Mouse (Mus musculus): Measurements from ENCODE around the gene Trio. TPM values are rescaled to one million over a fixed set of nuclear protein-coding genes. Genes with fewer than 3 reads are reported as not detected.

Gene Trio
- total and polyA plus RNA-seq, 2 experiments from 2014 or later = 19.9 to 197 TPM

- WGBS = 79% methylated on average over 8 of the region's 8 CpGs
- ATAC-seq = no peak
- H3K27ac ChIP-seq = no peak overlapping the region
Observed at GRCm38 (mm10) chr15:27968183-27968582, 57.5 kb downstream of the Trio start.

GRCm38 (mm10) chr15:27967128-27967876 is 58.3 kb downstream of the Trio start:
- peaks cover 13% of the 10 kb centered on the region for H3K4me1 ChIP-seq (ENCODE audit: insufficient read depth, low read length)
- WGBS = 67% methylated on average over 14 of the region's 14 CpGs
- H3K27me3 ChIP-seq (ENCODE audit: insufficient read depth, low read length) = no peaks in the 10 kb centered on the region
- no peak for TF ChIP-seq CTCF (IDR thresholded peaks at IDR 0.05; ENCODE audit: low read depth)
- ATAC-seq = no peak
- no peak overlapping the region for H3K9ac ChIP-seq (replicated peaks; ENCODE audit: low read length)
- H3K9me3 ChIP-seq (ENCODE audit: low read length) = no peaks in the 10 kb centered on the region
- H3K36me3 ChIP-seq (ENCODE audit: insufficient read depth, low read length) = no peaks in the 10 kb centered on the region
- H3K4me3 ChIP-seq (ENCODE audit: low read length) = no peak overlapping the region
- H3K4me2 ChIP-seq (ENCODE audit: low read depth, low read length) = no peak overlapping the region
- no peak for DNase-seq (ENCODE audit: low spot score)
- H3K27ac ChIP-seq = no peak overlapping the region

More at GRCm38 (mm10) chr15:27968183-27968582, 57.5 kb downstream of the Trio start:
- Histone ChIP-seq H3K4me2 (ENCODE audit: low read depth, low read length) (no peak overlapping the region), H3K4me1 (ENCODE audit: insufficient read depth, low read length) (peaks cover 11% of the 10 kb centered on the region), H3K27me3 (ENCODE audit: insufficient read depth, low read length) (no peaks in the 10 kb centered on the region), H3K4me3 (ENCODE audit: low read length) (no peak overlapping the region), H3K9me3 (ENCODE audit: low read length) (no peaks in the 10 kb centered on the region), H3K9ac (replicated peaks; ENCODE audit: low read length) (no peak overlapping the region), H3K36me3 (ENCODE audit: insufficient read depth, low read length) (no peaks in the 10 kb centered on the region)
- no peak for DNase-seq (ENCODE audit: low spot score)
- TF ChIP-seq CTCF (IDR thresholded peaks at IDR 0.05; ENCODE audit: low read depth) = no peak

- ATAC-seq (no peak), DNase-seq (ENCODE audit: low spot score) (no peak)
- Histone ChIP-seq H3K27me3 (ENCODE audit: insufficient read depth, low read length) (no peaks in the 10 kb centered on the region), H3K9ac (replicated peaks; ENCODE audit: low read length) (no peak overlapping the region), H3K4me2 (ENCODE audit: low read depth, low read length) (no peak overlapping the region), H3K4me3 (ENCODE audit: low read length) (no peak overlapping the region), H3K36me3 (ENCODE audit: insufficient read depth, low read length) (no peaks in the 10 kb centered on the region), H3K9me3 (ENCODE audit: low read length) (no peaks in the 10 kb centered on the region), H3K27ac (no peak overlapping the region), H3K4me1 (ENCODE audit: insufficient read depth, low read length) (peaks cover 27% of the 10 kb centered on the region)
- WGBS = 73% methylated on average over 6 of the region's 6 CpGs
- no peak for TF ChIP-seq CTCF (IDR thresholded peaks at IDR 0.05; ENCODE audit: low read depth)
Observed at GRCm38 (mm10) chr15:27964877-27965276, 60.8 kb downstream of the Trio start.

GRCm38 (mm10) chr15:27963506-27963905 is 62.1 kb downstream of the Trio start:
- Histone ChIP-seq H3K27me3 (ENCODE audit: insufficient read depth, low read length) (no peaks in the 10 kb centered on the region), H3K9me3 (ENCODE audit: low read length) (no peaks in the 10 kb centered on the region), H3K36me3 (ENCODE audit: insufficient read depth, low read length) (no peaks in the 10 kb centered on the region), H3K4me2 (ENCODE audit: low read depth, low read length) (no peak overlapping the region), H3K4me3 (ENCODE audit: low read length) (no peak overlapping the region), H3K4me1 (ENCODE audit: insufficient read depth, low read length) (peaks cover 30% of the 10 kb centered on the region), H3K9ac (replicated peaks; ENCODE audit: low read length) (no peak overlapping the region), H3K27ac (no peak overlapping the region)
- WGBS = 92% methylated on average over 2 of the region's 2 CpGs
- DNase-seq (ENCODE audit: low spot score) (no peak), ATAC-seq (no peak)
- TF ChIP-seq CTCF (IDR thresholded peaks at IDR 0.05; ENCODE audit: low read depth) = no peak

GRCm38 (mm10) chr15:27960642-27961041 is 65.0 kb downstream of the Trio start:
- no peak for ATAC-seq
- H3K27me3 ChIP-seq (ENCODE audit: insufficient read depth, low read length) = no peaks in the 10 kb centered on the region
- H3K4me2 ChIP-seq (ENCODE audit: low read depth, low read length) = no peak overlapping the region
- H3K36me3 ChIP-seq (ENCODE audit: insufficient read depth, low read length) = no peaks in the 10 kb centered on the region
- TF ChIP-seq CTCF (IDR thresholded peaks at IDR 0.05; ENCODE audit: low read depth) = no peak
- no peak overlapping the region for H3K4me3 ChIP-seq (ENCODE audit: low read length)
- no peak overlapping the region for H3K9ac ChIP-seq (replicated peaks; ENCODE audit: low read length)
- no peak for DNase-seq (ENCODE audit: low spot score)
- no peak overlapping the region for H3K27ac ChIP-seq
- H3K4me1 ChIP-seq (ENCODE audit: insufficient read depth, low read length) = peaks cover 46% of the 10 kb centered on the region
- H3K9me3 ChIP-seq (ENCODE audit: low read length) = no peaks in the 10 kb centered on the region
- 69% methylated on average over 9 of the region's 9 CpGs for WGBS

- WGBS = 39% methylated on average over 9 of the region's 9 CpGs
Observed at GRCm38 (mm10) chr15:27957867-27958266, 67.8 kb downstream of the Trio start.

GRCm38 (mm10) chr15:27955614-27956013 is 70.0 kb downstream of the Trio start:
- Histone ChIP-seq H3K36me3 (ENCODE audit: insufficient read depth, low read length) (no peaks in the 10 kb centered on the region), H3K27ac (no peak overlapping the region), H3K9ac (replicated peaks; ENCODE audit: low read length) (no peak overlapping the region), H3K27me3 (ENCODE audit: insufficient read depth, low read length) (no peaks in the 10 kb centered on the region), H3K4me2 (ENCODE audit: low read depth, low read length) (no peak overlapping the region), H3K4me3 (ENCODE audit: low read length) (no peak overlapping the region), H3K4me1 (ENCODE audit: insufficient read depth, low read length) (peaks cover 34% of the 10 kb centered on the region), H3K9me3 (ENCODE audit: low read length) (no peaks in the 10 kb centered on the region)
- DNase-seq (ENCODE audit: low spot score) (no peak), ATAC-seq (no peak)
- TF ChIP-seq CTCF (IDR thresholded peaks at IDR 0.05; ENCODE audit: low read depth) = no peak
- 39% methylated on average over 11 of the region's 11 CpGs for WGBS

More at GRCm38 (mm10) chr15:27957867-27958266, 67.8 kb downstream of the Trio start:
- H3K27ac ChIP-seq = 0 out of 2 replicates have a peak overlapping the region, but pooled peaks have one; percentile 3
- H3K4me2 ChIP-seq (ENCODE audit: low read depth, low read length) = no peak overlapping the region
- H3K4me3 ChIP-seq (ENCODE audit: low read length) = no peak overlapping the region
- H3K36me3 ChIP-seq (ENCODE audit: insufficient read depth, low read length) = no peaks in the 10 kb centered on the region
- no peaks in the 10 kb centered on the region for H3K9me3 ChIP-seq (ENCODE audit: low read length)
- DNase-seq (ENCODE audit: low spot score) (peak; percentile 45), ATAC-seq (peak; percentile 16; the same call in 1 of the 2 replicates)
- H3K9ac ChIP-seq (replicated peaks; ENCODE audit: low read length) = no peak overlapping the region
- H3K4me1 ChIP-seq (ENCODE audit: insufficient read depth, low read length) = peaks cover 41% of the 10 kb centered on the region
- no peaks in the 10 kb centered on the region for H3K27me3 ChIP-seq (ENCODE audit: insufficient read depth, low read length)
- no peak for TF ChIP-seq CTCF (IDR thresholded peaks at IDR 0.05; ENCODE audit: low read depth)

All from hindbrain, postnatal 0 days (tissue).